Mouse (Mus musculus) gastrocnemius, postnatal 10 days (tissue): Measurements from ENCODE around the gene Zfp874a. TPM values are rescaled to one million over a fixed set of nuclear protein-coding genes. Genes with fewer than 3 reads are reported as not detected.
"Not testable (repeated sequence)": the region's sequence is repeated elsewhere in the genome, so short reads cannot be mapped to it uniquely, and the experiment has no call there.

Source experiments
- DNase-seq: peaks from one replicate; pipeline ENCODE4 v3.0.0; 2021; ENCODE audit warnings: mixed read lengths
- total RNA-seq, 2 experiments: library from RNA; stranded (reverse); gene quantifications; 2 replicates each; pipeline ENCODE4 v1.2.3; 2021

Zfp874a gene
- total RNA-seq, 2 experiments from 2014 or later, result 3.9 to 4.1 TPM

- not testable (repeated sequence) for DNase-seq
Measured at GRCm38 (mm10) chr13:67376255-67376654, 75.2 kb downstream of the Zfp874a start.

- DNase-seq, result peak; percentile 23
Measured at GRCm38 (mm10) chr13:67375050-67375911, 76.1 kb downstream of the Zfp874a start, which contains the start of the genes Gm28041 and Zfp456. TSS of gene Gm28041 (minus strand) at chr13:67375733. TSS of gene Zfp456 (minus strand) at chr13:67375810.

Other genes starting within 250 kb of the Zfp874a start
- 1 to 10 TPM; 1.9 to 2.3 TPM for gene Zfp458, start 173.2 kb downstream of the Zfp874a start, total RNA-seq
- 1 to 10 TPM; 1.4 to 1.7 TPM for gene Zfp457, start 145.1 kb downstream of the Zfp874a start, total RNA-seq
- 1 to 10 TPM; 1.5 to 2.0 TPM for gene Zfp595, start 119.1 kb downstream of the Zfp874a start, total RNA-seq
- gene Gm28044, start 91.1 kb downstream of the Zfp874a start, total RNA-seq, result under 1 TPM in 1 of 2 experiments, not detected in 1; 0.77 TPM
- 1 to 10 TPM; 1.1 to 1.2 TPM for gene Zfp953, start 91.0 kb downstream of the Zfp874a start, total RNA-seq
- not detected for gene Gm28041, start 75.9 kb downstream of the Zfp874a start, total RNA-seq
- gene Zfp456, start 75.8 kb downstream of the Zfp874a start, total RNA-seq, result under 1 TPM; 0.45 to 0.73 TPM
- 1 to 10 TPM; 1.2 to 1.4 TPM for gene Zfp429, start 51.8 kb downstream of the Zfp874a start, total RNA-seq
- under 1 TPM; 0.23 to 0.32 TPM for gene Zfp459, start 30.2 kb downstream of the Zfp874a start, total RNA-seq
- 1 to 10 TPM; 7.2 to 7.7 TPM for gene Zfp874b, start 32.6 kb upstream of the Zfp874a start, total RNA-seq
- gene Zfp58, start 48.9 kb upstream of the Zfp874a start, total RNA-seq, result 1 to 10 TPM; 3.6 to 5.0 TPM
- gene Gm26965, start 74.5 kb upstream of the Zfp874a start, total RNA-seq, result not detected
- 1 to 10 TPM; 6.3 to 7.0 TPM for gene Zfp87, start 74.6 kb upstream of the Zfp874a start, total RNA-seq
- 1 to 10 TPM; 3.3 to 4.6 TPM for gene Zfp748, start 102.2 kb upstream of the Zfp874a start, total RNA-seq
- gene Zfp729b, start 158.1 kb upstream of the Zfp874a start, total RNA-seq, result 1 to 10 TPM; 3.3 to 3.7 TPM
- 1 to 10 TPM in 1 of 2 experiments, under 1 TPM in 1; 0.70 to 1.8 TPM for gene Gm49345, start 186.1 kb upstream of the Zfp874a start, total RNA-seq
- 1 to 10 TPM; 3.9 to 5.2 TPM for gene Zfp729a, start 186.2 kb upstream of the Zfp874a start, total RNA-seq
- gene Zfp738, start 235.4 kb upstream of the Zfp874a start, total RNA-seq, result 1 to 10 TPM; 5.1 to 6.1 TPM